In genomic region chr11:119758214-119758613, GRCm38 (mm10) we compare ENCODE assay signal across 18 mouse cellular contexts.
"Had no signal": no experiment of that assay in that cellular context is flagged by ENCODE, and none has a peak within 500 bp of the region (broad histone marks: within the 10 kb centered on the region; RNA-seq: fewer than 3 reads in every experiment).

No protein-coding gene starts in this region.

- H3K9ac ChIP-seq: liver, embryonic 15.5 days; liver, postnatal 0 days; lung, embryonic 15.5 days; midbrain, embryonic 12.5 days; midbrain, embryonic 15.5 days; neural tube, embryonic 12.5 days; stomach, embryonic 15.5 days had no signal

- H3K36me3 ChIP-seq: lung, embryonic 15.5 days; midbrain, embryonic 15.5 days; stomach, embryonic 15.5 days had no signal

- H3K27ac ChIP-seq: liver, embryonic 15.5 days; lung, embryonic 15.5 days; macrophage; midbrain, embryonic 12.5 days; midbrain, embryonic 15.5 days; neural tube, embryonic 12.5 days; stomach, embryonic 15.5 days; stomach, postnatal 0 days had no signal

- H3K4me3 ChIP-seq: liver, embryonic 15.5 days; lung, embryonic 15.5 days; midbrain, embryonic 12.5 days; midbrain, embryonic 15.5 days; neural tube, embryonic 12.5 days; stomach, embryonic 15.5 days had no signal

- H3K4me1 ChIP-seq: liver, embryonic 15.5 days; lung, embryonic 15.5 days; midbrain, embryonic 12.5 days had no signal

- H3K4me2 ChIP-seq: liver, embryonic 15.5 days; lung, embryonic 15.5 days; midbrain, embryonic 12.5 days; midbrain, embryonic 15.5 days; neural tube, embryonic 12.5 days; stomach, embryonic 15.5 days had no signal

- ATAC-seq: liver, postnatal 0 days; lung, postnatal 0 days; midbrain, embryonic 15.5 days had no signal

- H3K9me3 ChIP-seq: liver, embryonic 15.5 days; lung, embryonic 15.5 days; midbrain, embryonic 12.5 days; midbrain, embryonic 15.5 days; neural tube, embryonic 12.5 days; stomach, embryonic 15.5 days had no signal

- H3K27me3 ChIP-seq: liver, embryonic 15.5 days; lung, embryonic 15.5 days; megakaryocyte, embryonic 14.5 days; midbrain, embryonic 12.5 days; midbrain, embryonic 15.5 days; neural tube, embryonic 12.5 days; stomach, embryonic 15.5 days had no signal

- DNase-seq: liver, postnatal 0 days; lung, adult 2 months; lung, postnatal 14 days; lung, postnatal 36 days; right cerebral cortex, postnatal 14 days; thymus, adult 2 months; thymus, postnatal 25 days; thymus, postnatal 4 days had no signal
